11 mouse cellular contexts compared by ENCODE assay signal in genomic region chr5:124891921-124892370, GRCm38 (mm10). TPM values are rescaled to one million over a fixed set of nuclear protein-coding genes. Genes with fewer than 3 reads are reported as not detected.
DNase-seq lines count a peak whose midpoint lies in the region; ATAC-seq and TF ChIP-seq lines count a peak whose summit lies in the region.
"Had no signal": no experiment of that assay in that cellular context is flagged by ENCODE, and none has a peak within 500 bp of the region (broad histone marks: within the 10 kb centered on the region; RNA-seq: fewer than 3 reads in every experiment).

No protein-coding gene starts in this region.

- no peaks in the 10 kb centered on the region for H3K27me3 ChIP-seq in midbrain, embryonic 11.5 days (ENCODE audit: control insufficient read depth, insufficient read depth, low read length)
- no peaks in the 10 kb centered on the region for H3K27me3 ChIP-seq in midbrain, postnatal 0 days (ENCODE audit: insufficient read depth, low read length)
- H3K27me3 ChIP-seq in intestine, embryonic 16.5 days (replicated peaks; ENCODE audit: control insufficient read depth, insufficient read depth, low read length), result no peaks in the 10 kb centered on the region
- no peaks in the 10 kb centered on the region for H3K27me3 ChIP-seq in stomach, postnatal 0 days (ENCODE audit: control insufficient read depth, insufficient read depth, low read length)

- no peaks in the 10 kb centered on the region for H3K9me3 ChIP-seq in midbrain, embryonic 11.5 days (ENCODE audit: control insufficient read depth, low read length)
- no peaks in the 10 kb centered on the region for H3K9me3 ChIP-seq in midbrain, postnatal 0 days (ENCODE audit: low read length)
- H3K9me3 ChIP-seq in intestine, embryonic 16.5 days (ENCODE audit: control insufficient read depth, low read length), result no peaks in the 10 kb centered on the region
- no peaks in the 10 kb centered on the region for H3K9me3 ChIP-seq in stomach, postnatal 0 days (ENCODE audit: control insufficient read depth, low read length)

- TF ChIP-seq CTCF in midbrain, postnatal 0 days (IDR thresholded peaks at IDR 0.05), result no peak
- no peak for TF ChIP-seq CTCF in stomach, postnatal 0 days (IDR thresholded peaks at IDR 0.05; ENCODE audit: low read depth)

- H3K4me2 ChIP-seq in midbrain, embryonic 11.5 days, result no peak overlapping the region
- no peak overlapping the region for H3K4me2 ChIP-seq in midbrain, postnatal 0 days (ENCODE audit: low read depth, low read length, poor library complexity, severe bottlenecking)
- no peak overlapping the region for H3K4me2 ChIP-seq in intestine, embryonic 16.5 days (ENCODE audit: low read depth, low read length)
- no peak overlapping the region; the same call in 1 of the 2 replicates for H3K4me2 ChIP-seq in stomach, postnatal 0 days (replicated peaks; ENCODE audit: low read depth)

- DNase-seq in heart, adult 11 months, result peak; percentile 93
- DNase-seq in heart, postnatal 25 days (ENCODE audit: low spot score), result no peak
- no peak for DNase-seq in midbrain, embryonic 11.5 days (ENCODE audit: low spot score, missing footprints)
- DNase-seq in midbrain, postnatal 0 days (ENCODE audit: low spot score), result no peak
- no peak for DNase-seq in stomach, postnatal 0 days (ENCODE audit: low spot score)
- DNase-seq in right cerebral cortex, postnatal 4 days, result no peak
- DNase-seq: cerebellum, adult 11-12 months; thymus, postnatal 4 days had no signal

- H3K4me3 ChIP-seq in midbrain, embryonic 11.5 days (ENCODE audit: low read depth, low read length), result no peak overlapping the region
- H3K4me3 ChIP-seq in midbrain, postnatal 0 days (ENCODE audit: low read depth, low read length), result no peak overlapping the region
- H3K4me3 ChIP-seq in intestine, embryonic 16.5 days (ENCODE audit: low read length), result no peak overlapping the region
- no peak overlapping the region for H3K4me3 ChIP-seq in stomach, postnatal 0 days (ENCODE audit: low read depth, low read length)
- H3K4me3 ChIP-seq: erythroblast, embryonic 14.5 days had no signal

- peak; percentile 46; the same call in 1 of the 2 replicates for ATAC-seq in midbrain, embryonic 11.5 days (ENCODE audit: low FRiP score)
- no peak for ATAC-seq in midbrain, postnatal 0 days (ENCODE audit: low FRiP score)
- peak; percentile 40; the same call in 1 of the 2 replicates for ATAC-seq in intestine, embryonic 16.5 days
- ATAC-seq in stomach, postnatal 0 days (ENCODE audit: low FRiP score, low TSS enrichment), result peak; percentile 42; the same call in 1 of the 2 replicates
- no peak for ATAC-seq in megakaryocyte-erythroid progenitor cell, adult 5-6 weeks (replicated peaks; ENCODE audit: low FRiP score, low TSS enrichment, poor library complexity, severe bottlenecking)

- TF ChIP-seq EP300 in stomach, postnatal 0 days (optimal IDR thresholded peaks at IDR 0.05), result no peak

- no peak overlapping the region for H3K9ac ChIP-seq in midbrain, embryonic 11.5 days (ENCODE audit: low read length)
- no peak overlapping the region for H3K9ac ChIP-seq in midbrain, postnatal 0 days (replicated peaks; ENCODE audit: low read length, poor library complexity, severe bottlenecking)
- H3K9ac ChIP-seq in intestine, embryonic 16.5 days (ENCODE audit: low read depth, low read length), result no peak overlapping the region
- H3K9ac ChIP-seq in stomach, postnatal 0 days (ENCODE audit: low read length), result no peak overlapping the region

- intact Hi-C loops in heart, postnatal 25 days (cut with DNase I), result no loop called here

- H3K36me3 ChIP-seq in midbrain, embryonic 11.5 days (ENCODE audit: control insufficient read depth, insufficient read depth, low read length), result peaks cover 2% of the 10 kb centered on the region; the same call in 1 of the 2 replicates
- H3K36me3 ChIP-seq in midbrain, postnatal 0 days (ENCODE audit: insufficient read depth, low read length), result peaks cover 16% of the 10 kb centered on the region; the same call in 1 of the 2 replicates
- H3K36me3 ChIP-seq in intestine, embryonic 16.5 days (ENCODE audit: control insufficient read depth, insufficient read depth, low read length), result no peaks in the 10 kb centered on the region
- 0 out of 2 replicates have a peak, but pooled peaks cover 3% of the 10 kb centered on the region for H3K36me3 ChIP-seq in stomach, postnatal 0 days (ENCODE audit: control insufficient read depth, insufficient read depth, low read length)

- no peak overlapping the region; the same call in 1 of the 2 replicates for H3K27ac ChIP-seq in midbrain, embryonic 11.5 days (ENCODE audit: low read depth, low read length)
- H3K27ac ChIP-seq in midbrain, postnatal 0 days (ENCODE audit: low read depth, low read length), result no peak overlapping the region
- H3K27ac ChIP-seq in intestine, embryonic 16.5 days (ENCODE audit: low read length), result no peak overlapping the region
- no peak overlapping the region for H3K27ac ChIP-seq in stomach, postnatal 0 days (replicated peaks)

- peaks cover 3% of the 10 kb centered on the region; the same call in 1 of the 2 replicates for H3K4me1 ChIP-seq in midbrain, embryonic 11.5 days (ENCODE audit: control insufficient read depth, insufficient read depth, low read length)
- H3K4me1 ChIP-seq in midbrain, postnatal 0 days (ENCODE audit: insufficient read depth, low read length), result no peaks in the 10 kb centered on the region
- H3K4me1 ChIP-seq in intestine, embryonic 16.5 days (ENCODE audit: control insufficient read depth, insufficient read depth, low read length), result peaks cover 5% of the 10 kb centered on the region; the same call in 1 of the 2 replicates
- no peaks in the 10 kb centered on the region for H3K4me1 ChIP-seq in stomach, postnatal 0 days (replicated peaks; ENCODE audit: control insufficient read depth, insufficient read depth)

- 67% methylated on average over 3 of the region's 3 CpGs for WGBS in midbrain, embryonic 11.5 days
- 61% methylated on average over 3 of the region's 3 CpGs for WGBS in midbrain, postnatal 0 days
- 40% methylated on average over 3 of the region's 3 CpGs for WGBS in intestine, embryonic 16.5 days
- 48% methylated on average over 3 of the region's 3 CpGs for WGBS in stomach, postnatal 0 days

RNA-seq across cellular contexts. Expression of gene Zfp664, which starts 29.5 kb away (rescaled TPM):
- 10 to 100 TPM; 39.2 to 46.1 TPM for total RNA-seq in heart, postnatal 25 days (2021)
- polyA plus RNA-seq in midbrain, embryonic 11.5 days (2014; fragmentation: Nextera tagmentation; extraction: Ambion mirVana), result 133 and 160 TPM in 2 replicates
- 29.2 and 44.4 TPM in 2 replicates for total RNA-seq in midbrain, postnatal 0 days (2014; rRNA removed)
- 50.0 and 50.2 TPM in 2 replicates for polyA plus RNA-seq in midbrain, postnatal 0 days (2015; fragmentation: Nextera tagmentation; extraction: Ambion mirVana)
- polyA plus RNA-seq in intestine, embryonic 16.5 days (2015; fragmentation: Nextera tagmentation; extraction: Ambion mirVana), result 48.1 and 54.0 TPM in 2 replicates
- 39.7 and 41.5 TPM in 2 replicates for polyA plus RNA-seq in stomach, postnatal 0 days (2015; fragmentation: Nextera tagmentation; extraction: Ambion mirVana)
- total RNA-seq in megakaryocyte-erythroid progenitor cell, adult 5-6 weeks (2014; fragmentation: Nextera tagmentation), result 20.3 and 20.6 TPM in 2 replicates
- total RNA-seq in megakaryocyte-erythroid progenitor cell, adult 5-6 weeks (2017), result 14.1 and 18.9 TPM in 2 replicates

RNA-seq across cellular contexts. Expression of gene Ccdc92, which starts 29.7 kb away (rescaled TPM):
- total RNA-seq in heart, postnatal 25 days (2021), result 1 to 10 TPM in 1 of 2 experiments, under 1 TPM in 1; 0.98 to 1.1 TPM
- polyA plus RNA-seq in midbrain, embryonic 11.5 days (2014; fragmentation: Nextera tagmentation; extraction: Ambion mirVana), result 11.9 and 13.9 TPM in 2 replicates
- 37.1 and 39.9 TPM in 2 replicates for total RNA-seq in midbrain, postnatal 0 days (2014; rRNA removed)
- polyA plus RNA-seq in midbrain, postnatal 0 days (2015; fragmentation: Nextera tagmentation; extraction: Ambion mirVana), result 50.4 and 57.8 TPM in 2 replicates
- 4.1 and 4.3 TPM in 2 replicates for polyA plus RNA-seq in intestine, embryonic 16.5 days (2015; fragmentation: Nextera tagmentation; extraction: Ambion mirVana)
- polyA plus RNA-seq in stomach, postnatal 0 days (2015; fragmentation: Nextera tagmentation; extraction: Ambion mirVana), result 3.9 and 4.1 TPM in 2 replicates
- total RNA-seq in megakaryocyte-erythroid progenitor cell, adult 5-6 weeks (2014; fragmentation: Nextera tagmentation), result 0.07 and 0.47 TPM in 2 replicates
- total RNA-seq in megakaryocyte-erythroid progenitor cell, adult 5-6 weeks (2017), result 0.05 and 0.50 TPM in 2 replicates

Comparison
In these comparisons a context has a peak if more than half of its experiments do, and no peak if none do; other contexts are left out.
1. ATAC-seq: peak in midbrain, embryonic 11.5 days (single experiment), intestine, embryonic 16.5 days (single experiment) and stomach, postnatal 0 days (single experiment); none in midbrain, postnatal 0 days (single experiment) and megakaryocyte-erythroid progenitor cell, adult 5-6 weeks (single experiment).